Mouse (Mus musculus) B cell, adult 2 months (primary cell): ENCODE data around the gene Fgfr2.

ENCODE experiments used
- DNase-seq, 2 experiments: peaks; one replicate each; pipeline ENCODE4 v3.0.0; 2022

Fgfr2 gene

GRCm38 (mm10) chr7:130839380-130840100, 2283.6 kb downstream of the Fgfr2 start:
- no peak for DNase-seq

- DNase-seq, result no peak
Measured at GRCm38 (mm10) chr7:130838658-130839025, 2284.5 kb downstream of the Fgfr2 start.

- no peak for DNase-seq
Measured at GRCm38 (mm10) chr7:130837941-130838657, 2285.1 kb downstream of the Fgfr2 start.

GRCm38 (mm10) chr7:130836066-130836465, 2287.1 kb downstream of the Fgfr2 start:
- DNase-seq, result no peak

- no peak for DNase-seq
Measured at GRCm38 (mm10) chr7:130834958-130835861, 2287.9 kb downstream of the Fgfr2 start.

GRCm38 (mm10) chr7:130834299-130834698, 2288.9 kb downstream of the Fgfr2 start:
- DNase-seq, result peak; percentile 40 to 45

- DNase-seq, result no peak
Measured at GRCm38 (mm10) chr7:130831586-130831985, 2291.6 kb downstream of the Fgfr2 start.

- DNase-seq, result peak; percentile 29 to 30
Measured at GRCm38 (mm10) chr7:130828475-130828874, 2294.7 kb downstream of the Fgfr2 start.

GRCm38 (mm10) chr7:130827844-130828403, 2295.2 kb downstream of the Fgfr2 start:
- DNase-seq, result peak; percentile 2 to 7

GRCm38 (mm10) chr7:130827431-130827830, 2295.7 kb downstream of the Fgfr2 start:
- peak; percentile 17 to 23 for DNase-seq

GRCm38 (mm10) chr7:130826343-130826742, 2296.8 kb downstream of the Fgfr2 start:
- no peak for DNase-seq

GRCm38 (mm10) chr7:130823992-130824391, 2299.2 kb downstream of the Fgfr2 start:
- no peak for DNase-seq

GRCm38 (mm10) chr7:130819624-130820023, 2303.5 kb downstream of the Fgfr2 start:
- no peak for DNase-seq

- no peak for DNase-seq
Measured at GRCm38 (mm10) chr7:130818813-130819212, 2304.3 kb downstream of the Fgfr2 start.

- no peak for DNase-seq
Measured at GRCm38 (mm10) chr7:130816243-130816642, 2306.9 kb downstream of the Fgfr2 start.

GRCm38 (mm10) chr7:130815601-130816000, 2307.5 kb downstream of the Fgfr2 start:
- DNase-seq, result no peak

- DNase-seq, result peak in 1 of 2 experiments; percentile 6
Measured at GRCm38 (mm10) chr7:130812407-130812806, 2310.7 kb downstream of the Fgfr2 start.

- DNase-seq, result no peak
Measured at GRCm38 (mm10) chr7:130810238-130810637, 2312.9 kb downstream of the Fgfr2 start.

GRCm38 (mm10) chr7:130808694-130809093, 2314.5 kb downstream of the Fgfr2 start:
- DNase-seq, result no peak

GRCm38 (mm10) chr7:130807749-130808148, 2315.4 kb downstream of the Fgfr2 start:
- DNase-seq, result no peak

- no peak for DNase-seq
Measured at GRCm38 (mm10) chr7:130804991-130805390, 2318.2 kb downstream of the Fgfr2 start.

- DNase-seq, result no peak
Measured at GRCm38 (mm10) chr7:130803251-130803825, 2319.8 kb downstream of the Fgfr2 start.
